Mouse (Mus musculus) heart, adult 2 months (tissue): ENCODE data around the gene Acss3.

Experiments used
- CTCF ChIP-seq: fragments of 200-600 bp; IDR thresholded peaks from 2 replicates; pipeline ENCODE4 v1.8.1; 2022; ENCODE audit warnings: antibody characterized with exemption, mild to moderate bottlenecking, moderate library complexity
- EP300 ChIP-seq: fragments of 200-500 bp; IDR thresholded peaks from 2 replicates; pipeline ENCODE4 v1.6.1; 2011; ENCODE audit warnings: low read depth, low read length, control low read depth; ENCODE audit not compliant: insufficient read depth

- TF ChIP-seq CTCF = no peak
- TF ChIP-seq EP300 = no peak
Measured at GRCm38 (mm10) chr10:106914822-106915221, 208.6 kb downstream of the Acss3 start.
